Mouse (Mus musculus) ES-Bruce4 (cell line): ENCODE measurements at regions not wholly inside any gene's neighbourhood (a gene's known extent, or its start where the extent isn't known, plus 50 kb on each side); places are given as distances from the start of the nearest gene placed in this dataset.

Experiments
- H3K27ac ChIP-seq: 2 replicates; pipeline ENCODE4 v1.5.1; 2012; ENCODE audit warnings: low read length, inconsistent platforms; ENCODE audit not compliant: insufficient read depth
- H3K27me3 ChIP-seq: 2 replicates; pipeline ENCODE4 v1.6.1; 2012; ENCODE audit warnings: mild to moderate bottlenecking, low read length, inconsistent platforms; ENCODE audit not compliant: control insufficient read depth, poor library complexity, insufficient read depth, severe bottlenecking
- H3K36me3 ChIP-seq: 2 replicates; pipeline ENCODE4 v1.6.1; 2012; ENCODE audit warnings: inconsistent platforms, mild to moderate bottlenecking, low read length, moderate library complexity; ENCODE audit not compliant: control insufficient read depth, poor library complexity, insufficient read depth, severe bottlenecking
- H3K4me1 ChIP-seq: one replicate; pipeline ENCODE4 v1.8.1; 2011; ENCODE audit warnings: low read length; ENCODE audit not compliant: control insufficient read depth, insufficient read depth
- H3K4me3 ChIP-seq: 2 replicates; pipeline ENCODE4 v1.5.1; 2011; ENCODE audit warnings: low read depth, mild to moderate bottlenecking, low read length
- H3K9ac ChIP-seq: 2 replicates; pipeline ENCODE4 v1.6.1; 2012; ENCODE audit warnings: low read depth, mild to moderate bottlenecking, inconsistent platforms; ENCODE audit not compliant: poor library complexity, severe bottlenecking
- H3K9me3 ChIP-seq: replicated peaks from 2 replicates; pipeline ENCODE4 v1.6.1; 2012; ENCODE audit warnings: mild to moderate bottlenecking, low read length, inconsistent platforms; ENCODE audit not compliant: control insufficient read depth, poor library complexity, insufficient read depth, severe bottlenecking
- CTCF ChIP-seq: IDR thresholded peaks from one replicate; pipeline ENCODE4 v1.8.1; 2011; ENCODE audit warnings: low read depth, low read length
- EP300 ChIP-seq: IDR thresholded peaks from 2 replicates; pipeline ENCODE4 v1.6.1; 2011; ENCODE audit warnings: low read depth, low read length; ENCODE audit not compliant: insufficient read depth
- POLR2A ChIP-seq: IDR thresholded peaks from one replicate; pipeline ENCODE4 v1.8.1; 2011; ENCODE audit warnings: low read length; ENCODE audit not compliant: insufficient read depth

DNA sequence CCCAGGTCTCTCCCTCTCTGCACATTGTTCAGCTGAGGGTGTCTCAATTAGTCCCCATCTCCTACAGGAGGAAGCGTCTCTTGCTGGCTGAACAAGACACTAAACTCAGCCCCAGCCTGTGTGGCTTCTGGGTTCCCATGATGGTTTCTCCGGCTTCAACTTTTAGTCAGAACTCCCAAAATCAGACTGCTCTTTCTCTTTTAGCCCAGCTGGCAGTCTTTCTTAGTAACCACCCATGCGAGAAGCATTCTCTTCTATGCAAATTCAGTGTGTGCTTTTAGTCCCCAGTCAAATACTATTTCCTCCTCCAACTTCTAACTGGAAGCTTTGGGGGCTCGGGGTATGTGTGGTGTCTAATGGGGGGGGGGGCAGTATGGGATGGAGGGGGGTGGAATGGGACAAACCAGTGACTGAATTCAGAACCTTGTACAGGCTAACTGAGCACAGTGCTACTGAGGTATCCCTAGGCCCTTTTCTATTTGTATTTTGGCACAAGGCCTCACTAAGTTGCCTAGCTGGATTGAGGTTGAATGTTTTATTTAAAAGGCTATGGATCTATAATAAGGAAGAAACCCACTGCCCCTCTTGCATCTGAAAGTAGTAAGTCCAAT, 194.9 kb upstream of the Gm9833 start:
- Histone ChIP-seq H3K27me3 (no peaks in the 10 kb centered on the region), H3K9me3 (no peaks in the 10 kb centered on the region; the same call in 1 of the 2 replicates), H3K4me3 (no peak overlapping the region), H3K9ac (no peak overlapping the region), H3K4me1 (no peaks in the 10 kb centered on the region), H3K36me3 (no peaks in the 10 kb centered on the region), H3K27ac (no peak overlapping the region)
- TF ChIP-seq POLR2A (no peak), CTCF (no peak), EP300 (no peak)

DNA sequence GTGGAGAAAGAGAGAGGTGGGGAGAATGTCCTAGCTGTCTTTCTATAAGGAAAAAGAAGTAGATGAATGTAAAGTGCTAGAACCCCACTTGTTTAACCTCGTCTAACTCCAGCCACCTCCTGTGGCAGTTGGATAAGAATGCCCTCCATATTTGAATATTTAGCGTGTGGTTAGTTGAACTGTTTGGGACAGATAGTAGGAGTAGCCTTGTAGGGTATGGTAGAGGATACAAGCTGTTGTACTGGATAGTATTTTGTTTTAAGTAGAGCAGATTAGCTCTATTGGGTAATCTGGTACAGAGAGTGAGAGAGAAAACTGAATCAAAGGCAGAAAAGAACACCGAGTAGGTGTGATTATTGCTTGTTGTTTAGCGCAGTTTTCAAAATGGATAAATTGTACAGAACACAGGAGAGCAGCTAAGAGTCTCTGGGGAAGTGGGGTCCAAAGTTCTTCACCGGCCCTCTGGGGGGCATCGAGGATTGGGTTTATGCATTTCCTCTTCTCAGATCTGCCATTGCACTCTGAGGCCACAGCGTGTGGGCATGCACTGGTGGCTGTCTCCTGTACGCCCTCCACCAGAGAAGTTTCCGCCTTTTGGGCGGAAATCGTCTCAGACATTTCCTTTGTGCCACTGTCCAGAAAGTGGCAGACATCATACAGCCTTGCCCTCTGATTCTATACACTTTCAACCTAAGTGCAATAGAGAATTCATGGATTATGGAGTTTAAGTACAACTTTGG, 192.3 kb upstream of the Gm9833 start:
- Histone ChIP-seq H3K4me3 (no peak overlapping the region), H3K27ac (no peak overlapping the region), H3K9me3 (no peaks in the 10 kb centered on the region; the same call in 1 of the 2 replicates), H3K4me1 (no peaks in the 10 kb centered on the region), H3K9ac (no peak overlapping the region), H3K27me3 (no peaks in the 10 kb centered on the region), H3K36me3 (no peaks in the 10 kb centered on the region)
- TF ChIP-seq EP300: no peak
- no peak for TF ChIP-seq CTCF
- no peak for TF ChIP-seq POLR2A

DNA sequence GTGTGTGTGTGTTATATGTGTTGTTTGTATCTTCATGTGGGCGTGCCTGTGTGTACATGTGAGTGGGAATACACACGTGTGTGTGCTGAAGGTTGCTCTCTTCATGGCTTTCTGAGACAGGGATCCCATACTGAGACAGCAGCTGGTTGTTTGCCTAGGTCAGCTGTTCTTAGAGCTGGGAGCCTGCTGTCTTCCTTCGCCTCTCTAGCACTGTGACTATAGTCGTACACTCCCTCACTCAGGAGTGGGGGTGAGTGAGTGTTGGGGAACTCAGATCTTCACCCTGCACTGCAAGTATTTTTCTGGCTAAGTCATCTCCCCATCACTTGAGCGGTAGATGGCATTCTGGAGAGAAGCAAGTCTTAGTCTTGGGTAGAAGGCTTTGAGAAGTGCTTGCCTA, 191.6 kb upstream of the Gm9833 start:
- no peak overlapping the region for H3K27ac ChIP-seq
- H3K4me3 ChIP-seq: no peak overlapping the region
- H3K9ac ChIP-seq: no peak overlapping the region
- no peaks in the 10 kb centered on the region; the same call in 1 of the 2 replicates for H3K9me3 ChIP-seq
- no peaks in the 10 kb centered on the region for H3K27me3 ChIP-seq
- no peaks in the 10 kb centered on the region for H3K36me3 ChIP-seq
- TF ChIP-seq EP300 (no peak), POLR2A (no peak), CTCF (no peak)
- no peaks in the 10 kb centered on the region for H3K4me1 ChIP-seq

DNA sequence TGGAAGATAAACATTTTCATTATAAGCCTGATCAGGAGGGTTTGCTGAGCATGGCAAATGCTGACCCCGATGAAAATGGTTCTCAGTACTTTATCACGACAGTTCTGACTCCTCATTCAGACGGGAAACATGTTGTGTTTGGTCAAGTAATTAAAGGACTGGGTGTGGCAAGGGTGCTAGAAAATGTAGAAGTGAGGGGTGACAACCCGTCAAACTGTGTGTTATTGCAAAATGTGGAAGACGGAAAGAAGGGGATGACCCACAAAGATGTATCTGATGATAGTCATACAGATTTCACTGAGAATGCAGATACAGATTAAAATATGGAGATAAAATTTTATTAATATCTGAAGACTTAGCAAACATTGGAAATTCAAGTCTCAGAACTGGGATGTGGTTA, 186.2 kb upstream of the Gm9833 start:
- TF ChIP-seq EP300: no peak
- TF ChIP-seq POLR2A: no peak
- no peak for TF ChIP-seq CTCF

DNA sequence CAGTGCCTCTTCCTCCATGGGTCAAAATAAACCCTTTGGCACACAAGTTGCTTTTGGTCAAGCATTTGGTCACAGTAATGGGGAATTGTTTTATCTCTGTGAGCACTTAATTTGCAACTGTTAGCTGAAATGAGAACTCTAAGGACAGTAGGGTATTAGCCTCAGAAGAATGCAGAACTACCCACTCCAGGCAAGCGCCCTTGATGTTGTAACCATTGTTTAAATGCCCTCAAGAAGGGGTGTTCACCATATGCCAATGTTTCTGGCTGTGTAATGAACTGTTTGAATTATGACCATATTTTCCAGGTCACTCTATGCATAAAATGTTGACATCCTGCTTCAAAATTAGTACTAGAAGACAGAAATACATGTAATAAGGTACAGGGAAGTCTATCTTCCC, 174.6 kb upstream of the Gm9833 start:
- Histone ChIP-seq H3K27ac (no peak overlapping the region), H3K4me1 (no peaks in the 10 kb centered on the region), H3K36me3 (no peaks in the 10 kb centered on the region), H3K9me3 (no peaks in the 10 kb centered on the region), H3K9ac (no peak overlapping the region), H3K27me3 (no peaks in the 10 kb centered on the region), H3K4me3 (no peak overlapping the region)
- no peak for TF ChIP-seq CTCF
- no peak for TF ChIP-seq POLR2A
- TF ChIP-seq EP300: no peak

More for the DNA sequence above, 186.2 kb upstream of the Gm9833 start:
- Histone ChIP-seq H3K9ac (no peak overlapping the region), H3K4me3 (no peak overlapping the region), H3K27ac (no peak overlapping the region), H3K27me3 (no peaks in the 10 kb centered on the region), H3K9me3 (no peaks in the 10 kb centered on the region; the same call in 1 of the 2 replicates), H3K36me3 (no peaks in the 10 kb centered on the region), H3K4me1 (no peaks in the 10 kb centered on the region)

DNA sequence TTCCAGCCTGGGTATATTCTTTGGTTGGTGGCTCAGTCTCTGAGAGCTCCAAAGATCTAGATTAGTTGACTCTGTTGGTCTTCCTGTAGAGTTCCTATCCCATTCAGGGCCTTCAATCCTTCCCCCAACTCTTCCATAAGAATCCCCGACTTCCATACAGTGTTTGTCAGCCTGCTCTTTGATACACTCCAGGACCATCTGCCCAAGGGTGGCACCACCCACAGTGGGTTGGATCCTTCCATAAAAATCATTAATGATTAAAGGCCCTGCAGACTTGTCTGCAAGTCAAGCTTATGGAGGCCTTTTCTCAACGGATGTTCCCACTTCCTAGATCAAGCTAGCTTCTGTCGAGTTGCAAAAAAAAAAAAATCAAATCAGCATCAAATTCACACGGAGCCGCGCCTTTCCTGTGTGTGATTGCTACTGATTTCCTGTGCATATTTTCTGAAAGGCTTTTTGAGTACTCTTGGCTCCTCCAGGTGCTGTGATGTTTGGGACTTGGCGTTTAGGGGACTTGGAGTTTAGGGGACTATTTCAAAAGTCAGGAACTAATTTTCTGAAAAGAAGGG, 171.3 kb upstream of the Gm9833 start:
- TF ChIP-seq POLR2A (no peak), EP300 (no peak), CTCF (no peak)
- no peak overlapping the region for H3K27ac ChIP-seq

More for the DNA sequence above, 171.3 kb upstream of the Gm9833 start:
- Histone ChIP-seq H3K36me3 (no peaks in the 10 kb centered on the region), H3K9me3 (0 out of 2 replicates have a peak, but pooled peaks cover 6% of the 10 kb centered on the region), H3K4me3 (no peak overlapping the region), H3K27me3 (no peaks in the 10 kb centered on the region), H3K9ac (no peak overlapping the region), H3K4me1 (no peaks in the 10 kb centered on the region)
